Comparison of ENCODE assay signal across 9 mouse cellular contexts in the genomic region with DNA sequence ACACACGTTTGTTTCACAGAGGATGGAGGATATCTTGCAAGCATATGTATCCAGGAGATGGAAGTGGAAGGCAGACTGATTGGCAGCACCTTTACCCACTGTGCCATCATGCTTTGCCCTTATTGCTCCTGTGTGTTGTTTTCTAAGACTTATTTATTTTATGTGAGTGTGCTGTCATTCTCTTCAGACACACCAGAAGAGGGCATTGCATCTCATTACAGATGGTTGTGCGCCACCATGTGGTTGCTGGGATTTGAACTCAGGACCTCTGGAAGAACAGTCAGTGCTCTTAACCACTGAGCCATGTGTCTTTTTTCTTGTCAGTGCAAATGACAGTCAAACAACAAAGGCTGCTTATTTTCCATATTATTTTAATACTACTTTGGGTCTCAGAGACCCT. TPM values are rescaled to one million over a fixed set of nuclear protein-coding genes. Genes with fewer than 3 reads are reported as not detected.
DNase-seq lines count a peak whose midpoint lies in the region; ATAC-seq and TF ChIP-seq lines count a peak whose summit lies in the region.
"Had no signal": no experiment of that assay in that cellular context is flagged by ENCODE, and none has a peak within 500 bp of the region (broad histone marks: within the 10 kb centered on the region; RNA-seq: fewer than 3 reads in every experiment).

No protein-coding gene starts in this region.

- H3K9ac ChIP-seq in hindbrain, embryonic 14.5 days, result no peak overlapping the region
- no peak overlapping the region for H3K9ac ChIP-seq in CH12.LX (ENCODE audit: insufficient read depth, low read depth)
- H3K9ac ChIP-seq in limb, embryonic 13.5 days, result no peak overlapping the region

- H3K4me2 ChIP-seq in hindbrain, embryonic 14.5 days (replicated peaks), result peak overlapping the region; percentile 57; the same call in 1 of the 2 replicates
- H3K4me2 ChIP-seq in CH12.LX (ENCODE audit: insufficient read depth, low read depth, poor library complexity, severe bottlenecking), result peak overlapping the region; percentile 74; the same call in 1 of the 2 replicates
- peak overlapping the region; percentile 70 for H3K4me2 ChIP-seq in limb, embryonic 13.5 days (replicated peaks)

- peaks cover 30% of the 10 kb centered on the region for H3K4me1 ChIP-seq in hindbrain, embryonic 14.5 days (replicated peaks; ENCODE audit: control insufficient read depth, insufficient read depth, low read length)
- H3K4me1 ChIP-seq in hindbrain, embryonic 10.5 days (replicated peaks), result peaks cover 36% of the 10 kb centered on the region
- peaks cover 4 to 20% of the 10 kb centered on the region in 2 experiments; a peak in 2 of 4 replicates for H3K4me1 ChIP-seq in CH12.LX (ENCODE audit: control insufficient read depth in 1 of 2, insufficient read depth in 2 of 2)
- peaks cover 36% of the 10 kb centered on the region for H3K4me1 ChIP-seq in embryonic facial prominence, embryonic 10.5 days
- H3K4me1 ChIP-seq in limb, embryonic 13.5 days, result peaks cover 30% of the 10 kb centered on the region

- H3K79me2 ChIP-seq in CH12.LX (replicated peaks; ENCODE audit: control insufficient read depth, extremely low read depth, insufficient read depth, poor library complexity, severe bottlenecking), result 0 out of 2 replicates have a peak, but pooled peaks cover 2% of the 10 kb centered on the region

- H3K9me3 ChIP-seq in hindbrain, embryonic 14.5 days (ENCODE audit: control insufficient read depth, low read length), result no peaks in the 10 kb centered on the region
- H3K9me3 ChIP-seq in hindbrain, embryonic 10.5 days, result no peaks in the 10 kb centered on the region; the same call in 1 of the 2 replicates
- peaks cover 5% of the 10 kb centered on the region for H3K9me3 ChIP-seq in CH12.LX (replicated peaks; ENCODE audit: low read length)
- H3K9me3 ChIP-seq in embryonic facial prominence, embryonic 10.5 days, result no peaks in the 10 kb centered on the region
- no peaks in the 10 kb centered on the region for H3K9me3 ChIP-seq in limb, embryonic 13.5 days

- TF ChIP-seq RAD21 in CH12.LX (IDR thresholded peaks at IDR 0.05; ENCODE audit: low read depth, low read length), result no peak

- no peak overlapping the region for H3K4me3 ChIP-seq in hindbrain, embryonic 14.5 days (replicated peaks; ENCODE audit: low read length)
- no peak overlapping the region for H3K4me3 ChIP-seq in hindbrain, embryonic 10.5 days
- H3K4me3 ChIP-seq in CH12.LX (replicated peaks in 1 of 3; ENCODE audit: low read depth in 2 of 3, low read length in 2 of 3, poor library complexity in 1 of 3), result peak overlapping the region in 1 of 3 experiments; percentile 86
- H3K4me3 ChIP-seq in embryonic facial prominence, embryonic 10.5 days, result peak overlapping the region; percentile 73; the same call in 1 of the 2 replicates
- H3K4me3 ChIP-seq in limb, embryonic 13.5 days, result peak overlapping the region; percentile 64

- TF ChIP-seq CTCF in CH12.LX (conservative IDR thresholded peaks at IDR 0.05 in 1 of 2, IDR thresholded peaks at IDR 0.05 in 1 of 2; ENCODE audit: low read depth in 2 of 2, low read length in 2 of 2), result peak in 1 of 2 experiments; percentile 60; a peak in 2 of 4 replicates

- dilution Hi-C loops in CH12.LX (cut with MboI; ENCODE audit: extremely low pct_ligation_motif_present, extremely low pct_unique_long_range_greater_than_20kb, low sequenced_read_pairs), result no loop called here

- H3K36me3 ChIP-seq in hindbrain, embryonic 14.5 days (replicated peaks; ENCODE audit: control insufficient read depth, insufficient read depth), result peaks cover 34% of the 10 kb centered on the region
- peaks cover 45% of the 10 kb centered on the region for H3K36me3 ChIP-seq in hindbrain, embryonic 10.5 days
- peaks cover 20 to 46% of the 10 kb centered on the region in 2 experiments for H3K36me3 ChIP-seq in CH12.LX (replicated peaks in 1 of 2; ENCODE audit: control insufficient read depth in 1 of 2, insufficient read depth in 1 of 2, low read length in 1 of 2)
- peaks cover 50% of the 10 kb centered on the region for H3K36me3 ChIP-seq in embryonic facial prominence, embryonic 10.5 days (replicated peaks)
- H3K36me3 ChIP-seq in limb, embryonic 13.5 days, result peaks cover 35% of the 10 kb centered on the region

- WGBS in hindbrain, embryonic 14.5 days, result 83% methylated on average over 2 of the region's 2 CpGs
- WGBS in hindbrain, embryonic 10.5 days, result 84% methylated on average over 2 of the region's 2 CpGs
- 83% methylated on average over 2 of the region's 2 CpGs for WGBS in embryonic facial prominence, embryonic 10.5 days
- WGBS in limb, embryonic 13.5 days, result 81% methylated on average over 2 of the region's 2 CpGs

- in situ Hi-C loops in CH12.LX (cut with MboI; ENCODE audit: low pct_ligation_motif_present, low pct_unique_long_range_greater_than_20kb, low sequenced_read_pairs), result no loop called here

- TF ChIP-seq EP300 in CH12.LX (IDR thresholded peaks at IDR 0.05; ENCODE audit: low read length), result no peak

- H3K27ac ChIP-seq in hindbrain, embryonic 14.5 days, result no peak overlapping the region
- H3K27ac ChIP-seq in hindbrain, embryonic 10.5 days, result no peak overlapping the region
- no peak overlapping the region for H3K27ac ChIP-seq in CH12.LX (ENCODE audit: insufficient read depth, low read depth)
- H3K27ac ChIP-seq in embryonic facial prominence, embryonic 10.5 days (replicated peaks), result no peak overlapping the region
- H3K27ac ChIP-seq in limb, embryonic 13.5 days, result no peak overlapping the region

- no peak for ATAC-seq in hindbrain, embryonic 14.5 days (ENCODE audit: low FRiP score)
- ATAC-seq in limb, embryonic 13.5 days (ENCODE audit: low FRiP score, low read depth), result no peak

- DNase-seq in hindbrain, embryonic 14.5 days (ENCODE audit: low spot score), result no peak
- no peak for DNase-seq in hindbrain, embryonic 10.5 days (ENCODE audit: low spot score)
- no peak for DNase-seq in CH12.LX (ENCODE audit: extremely low read depth)
- no peak for DNase-seq in embryonic facial prominence, embryonic 10.5 days (ENCODE audit: low spot score)
- no peak for DNase-seq in spleen, adult 18-20 months
- DNase-seq in adrenal gland, postnatal 25 days, result no peak
- DNase-seq in urinary bladder, postnatal 36 days (ENCODE audit: low spot score in 2 of 2), result no peak
- DNase-seq: kidney, adult 8-10 months had no signal

- no peaks in the 10 kb centered on the region for H3K27me3 ChIP-seq in hindbrain, embryonic 14.5 days (ENCODE audit: control insufficient read depth, insufficient read depth, low read length)
- no peaks in the 10 kb centered on the region for H3K27me3 ChIP-seq in hindbrain, embryonic 10.5 days (ENCODE audit: insufficient read depth, poor library complexity, severe bottlenecking)
- no peaks in the 10 kb centered on the region for H3K27me3 ChIP-seq in CH12.LX (replicated peaks)
- no peaks in the 10 kb centered on the region for H3K27me3 ChIP-seq in embryonic facial prominence, embryonic 10.5 days (replicated peaks; ENCODE audit: low read depth, poor library complexity, severe bottlenecking)
- no peaks in the 10 kb centered on the region for H3K27me3 ChIP-seq in limb, embryonic 13.5 days

- no peak for TF ChIP-seq POLR2A in CH12.LX (IDR thresholded peaks at IDR 0.05; ENCODE audit: low read depth, low read length)

TF ChIP-seq in CH12.LX, 34 proteins besides CTCF, POLR2A, EP300 and RAD21 (continues in another document):
- TF ChIP-seq ZMIZ1 (IDR thresholded peaks at IDR 0.05; ENCODE audit: low read depth, low read length) (no peak), TBP (conservative IDR thresholded peaks at IDR 0.05; ENCODE audit: low read depth, low read length) (no peak)

RNA-seq across cellular contexts. Expression of gene Usp49, which starts 2.7 kb away (rescaled TPM):
- polyA plus RNA-seq in hindbrain, embryonic 14.5 days (2014; fragmentation: Nextera tagmentation; extraction: Ambion mirVana), result 6.7 and 7.6 TPM in 2 replicates
- polyA plus RNA-seq in hindbrain, embryonic 10.5 days (2016; fragmentation: Nextera tagmentation; extraction: Ambion mirVana), result 6.7 and 8.4 TPM in 2 replicates
- total RNA-seq in CH12.LX (2012; rRNA removed), result 2.6 and 3.4 TPM in 2 replicates
- 2.6 and 2.7 TPM in 2 replicates for total RNA-seq in CH12.LX (2014; rRNA removed)
- polyA plus RNA-seq in CH12.LX (2012; ENCODE audit: insufficient read length, low read depth), result 3.7 and 4.3 TPM in 2 replicates
- polyA plus RNA-seq in embryonic facial prominence, embryonic 10.5 days (2016; fragmentation: Nextera tagmentation; extraction: Ambion mirVana), result 4.1 and 5.4 TPM in 2 replicates
- 5.6 and 7.4 TPM in 2 replicates for polyA plus RNA-seq in limb, embryonic 13.5 days (2015; fragmentation: Nextera tagmentation; extraction: Ambion mirVana)
- 8.8 and 9.3 TPM in 2 replicates for total RNA-seq in adrenal gland, postnatal 25 days (2021)

RNA-seq across cellular contexts. Expression of gene Gm20517, which starts 16.4 kb away (rescaled TPM):
- polyA plus RNA-seq in hindbrain, embryonic 14.5 days (2014; fragmentation: Nextera tagmentation; extraction: Ambion mirVana), result 3.0 and 3.1 TPM in 2 replicates
- 1.9 and 2.1 TPM in 2 replicates for polyA plus RNA-seq in hindbrain, embryonic 10.5 days (2016; fragmentation: Nextera tagmentation; extraction: Ambion mirVana)
- 1.7 and 1.8 TPM in 2 replicates for total RNA-seq in CH12.LX (2012; rRNA removed)
- total RNA-seq in CH12.LX (2014; rRNA removed), result 1.8 and 2.5 TPM in 2 replicates
- polyA plus RNA-seq in CH12.LX (2012; ENCODE audit: insufficient read length, low read depth), result 1.1 and 2.6 TPM in 2 replicates
- 1.6 and 2.4 TPM in 2 replicates for polyA plus RNA-seq in embryonic facial prominence, embryonic 10.5 days (2016; fragmentation: Nextera tagmentation; extraction: Ambion mirVana)
- 1.8 and 2.2 TPM in 2 replicates for polyA plus RNA-seq in limb, embryonic 13.5 days (2015; fragmentation: Nextera tagmentation; extraction: Ambion mirVana)
- 1.4 and 3.9 TPM in 2 replicates for total RNA-seq in adrenal gland, postnatal 25 days (2021)

RNA-seq across cellular contexts. Expression of gene Med20, which starts 16.4 kb away (rescaled TPM):
- 42.3 and 44.7 TPM in 2 replicates for polyA plus RNA-seq in hindbrain, embryonic 14.5 days (2014; fragmentation: Nextera tagmentation; extraction: Ambion mirVana)
- polyA plus RNA-seq in hindbrain, embryonic 10.5 days (2016; fragmentation: Nextera tagmentation; extraction: Ambion mirVana), result 41.2 and 45.9 TPM in 2 replicates
- total RNA-seq in CH12.LX (2012; rRNA removed), result 30.5 and 31.0 TPM in 2 replicates
- total RNA-seq in CH12.LX (2014; rRNA removed), result 42.5 and 43.5 TPM in 2 replicates
- polyA plus RNA-seq in CH12.LX (2012; ENCODE audit: insufficient read length, low read depth), result 31.1 and 31.2 TPM in 2 replicates
- polyA plus RNA-seq in embryonic facial prominence, embryonic 10.5 days (2016; fragmentation: Nextera tagmentation; extraction: Ambion mirVana), result 46.7 and 48.9 TPM in 2 replicates
- polyA plus RNA-seq in limb, embryonic 13.5 days (2015; fragmentation: Nextera tagmentation; extraction: Ambion mirVana), result 50.6 and 52.2 TPM in 2 replicates
- total RNA-seq in adrenal gland, postnatal 25 days (2021), result 38.7 and 40.5 TPM in 2 replicates

RNA-seq across cellular contexts. Expression of gene Bysl, which starts 16.5 kb away (rescaled TPM):
- polyA plus RNA-seq in hindbrain, embryonic 14.5 days (2014; fragmentation: Nextera tagmentation; extraction: Ambion mirVana), result 33.3 and 34.3 TPM in 2 replicates
- polyA plus RNA-seq in hindbrain, embryonic 10.5 days (2016; fragmentation: Nextera tagmentation; extraction: Ambion mirVana), result 39.0 and 40.6 TPM in 2 replicates
- total RNA-seq in CH12.LX (2012; rRNA removed) (28.0 and 40.1 TPM in 2 replicates), CH12.LX (2014; rRNA removed) (24.0 and 24.4 TPM in 2 replicates)
- 57.4 and 60.5 TPM in 2 replicates for polyA plus RNA-seq in CH12.LX (2012; ENCODE audit: insufficient read length, low read depth)
- polyA plus RNA-seq in embryonic facial prominence, embryonic 10.5 days (2016; fragmentation: Nextera tagmentation; extraction: Ambion mirVana), result 43.8 and 44.7 TPM in 2 replicates
- polyA plus RNA-seq in limb, embryonic 13.5 days (2015; fragmentation: Nextera tagmentation; extraction: Ambion mirVana), result 26.6 and 28.6 TPM in 2 replicates
- total RNA-seq in adrenal gland, postnatal 25 days (2021), result 15.5 and 22.0 TPM in 2 replicates

Comparison
In these comparisons a context has a peak if more than half of its experiments do, and no peak if none do; other contexts are left out.
1. H3K4me3 ChIP-seq: peak in embryonic facial prominence, embryonic 10.5 days (single experiment) and limb, embryonic 13.5 days (single experiment); none in hindbrain, embryonic 14.5 days (single experiment) and hindbrain, embryonic 10.5 days (single experiment).
2. Peak in every context shown above with its lines, with median percentiles within 50 percentile points of each other: H3K4me2 ChIP-seq.